Mouse (Mus musculus): ENCODE results near the gene Cabin1.
"Not testable (repeated sequence)": the region's sequence is repeated elsewhere in the genome, so short reads cannot be mapped to it uniquely, and the experiment has no call there.

Gene Cabin1

DNA sequence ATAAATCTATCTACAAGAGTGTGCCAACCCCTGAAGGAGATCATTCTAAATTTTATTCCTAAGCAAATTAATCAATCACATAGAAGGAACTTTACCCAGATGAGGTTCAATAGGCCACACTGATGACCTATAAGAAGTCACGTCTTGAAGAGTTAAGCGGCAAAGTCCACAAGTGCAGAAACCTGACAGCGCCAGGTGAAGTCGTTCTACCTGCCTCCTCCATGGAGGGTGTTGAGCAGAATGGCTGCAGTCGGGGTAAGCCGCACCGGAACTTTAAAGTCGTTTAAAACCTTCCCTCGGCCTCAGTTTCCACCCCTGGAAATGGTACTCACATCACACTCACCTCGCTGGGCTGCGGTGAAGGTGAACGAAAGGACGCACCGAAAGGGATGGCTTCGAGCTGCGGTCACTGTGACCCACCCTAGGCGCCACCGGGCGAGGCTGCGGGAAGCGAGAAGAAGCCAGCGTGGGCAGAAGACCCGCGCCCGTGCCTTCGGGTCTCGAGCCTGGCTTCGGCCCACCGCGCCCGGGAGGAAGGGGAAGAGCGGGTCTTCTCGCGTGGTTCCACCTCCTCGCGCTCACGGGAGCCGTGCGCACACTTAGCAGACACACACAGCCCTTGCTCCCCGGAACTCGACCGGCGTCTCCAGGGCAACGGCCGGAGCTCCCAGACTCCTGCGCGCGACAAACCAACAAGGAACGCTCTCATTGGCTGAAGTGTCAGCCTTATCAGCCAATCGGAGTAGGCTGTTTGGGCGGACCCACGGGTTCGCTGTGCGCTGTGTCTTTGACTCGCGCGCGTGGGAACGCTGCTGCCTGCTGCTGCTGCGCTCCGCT is at the start of gene Cabin1:
Cabin1 (minus strand) TSS at position 660 of the 837 bp plus-strand sequence.
- peak; percentile 95 to 97 for DNase-seq

DNA sequence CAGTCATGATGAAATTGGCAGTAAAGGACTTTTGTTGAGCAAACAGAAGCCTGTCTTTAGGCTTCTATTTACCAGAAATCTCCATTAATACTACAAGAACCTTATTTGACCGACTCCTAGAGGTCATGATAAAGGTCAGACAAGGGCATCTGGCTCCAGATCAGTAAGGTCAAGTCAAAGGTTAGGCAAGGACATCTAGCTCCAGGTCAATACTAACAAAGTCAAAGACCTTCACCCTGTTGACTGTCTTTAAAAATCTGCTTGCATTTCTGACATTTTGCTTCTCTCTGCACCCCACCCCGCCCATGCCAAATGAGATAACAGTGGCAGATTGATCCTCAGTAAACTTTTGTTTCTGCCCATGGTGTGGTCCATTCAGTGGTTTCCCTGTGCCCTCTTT is 40.1 kb upstream of the Cabin1 start:
- DNase-seq, result no peak

DNA sequence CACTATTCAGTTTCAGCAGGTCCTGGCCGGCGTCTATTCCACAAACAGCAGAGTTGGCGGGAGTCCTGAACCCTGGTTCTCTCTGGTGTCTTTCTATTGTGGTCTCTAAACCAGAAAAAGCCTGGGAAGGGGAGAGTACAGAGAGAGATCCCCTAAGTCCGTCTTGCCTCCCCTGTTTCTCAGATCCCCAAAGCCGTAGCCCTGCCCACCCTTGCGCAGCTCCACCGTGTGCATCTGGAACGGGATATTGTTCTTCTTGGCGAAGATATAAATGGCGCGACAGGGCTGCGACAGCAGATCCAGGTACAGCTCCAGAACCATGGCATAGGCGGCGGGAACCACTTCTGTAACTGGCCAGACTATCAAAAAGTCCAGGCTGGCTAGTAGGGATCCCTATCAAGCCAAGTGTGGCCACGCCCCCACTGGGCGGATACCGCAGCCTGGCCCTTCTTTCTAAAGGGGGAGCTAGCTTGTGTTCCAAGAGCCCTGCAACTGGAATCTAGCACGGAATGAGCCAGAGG is 34.1 kb upstream of the Cabin1 start, which contains the start of gene Gstt1:
Gstt1 (minus strand) TSS at position 409 of the 521 bp plus-strand sequence.
- DNase-seq, result no peak

DNA sequence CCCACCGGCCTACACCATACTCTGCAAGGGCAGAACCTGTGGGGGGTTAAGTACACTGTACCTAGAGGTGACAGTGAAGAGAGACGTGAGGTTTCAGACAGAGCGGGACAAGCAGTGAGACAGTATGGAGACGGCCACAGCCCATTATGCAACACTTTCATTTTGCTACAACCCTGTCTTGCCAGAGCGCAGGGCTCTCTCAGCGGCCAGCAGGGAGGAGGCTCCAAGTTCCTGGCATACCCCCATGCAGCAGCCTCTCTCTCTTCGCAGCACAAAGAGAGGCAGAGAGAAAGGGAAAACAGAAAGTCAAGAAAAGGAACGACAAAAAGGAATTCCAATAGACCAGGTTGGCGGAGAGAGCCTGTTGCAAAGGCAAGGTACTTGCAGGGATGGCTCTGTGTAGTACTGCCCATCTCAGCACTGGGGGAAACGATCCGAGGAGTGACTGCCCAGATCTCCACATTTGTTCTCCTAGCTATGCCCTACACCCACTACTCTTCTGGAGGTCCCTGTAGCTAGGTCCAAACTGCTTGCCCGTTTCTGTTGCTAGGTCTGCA is 33.6 kb upstream of the Cabin1 start:
- no peak for DNase-seq

DNA sequence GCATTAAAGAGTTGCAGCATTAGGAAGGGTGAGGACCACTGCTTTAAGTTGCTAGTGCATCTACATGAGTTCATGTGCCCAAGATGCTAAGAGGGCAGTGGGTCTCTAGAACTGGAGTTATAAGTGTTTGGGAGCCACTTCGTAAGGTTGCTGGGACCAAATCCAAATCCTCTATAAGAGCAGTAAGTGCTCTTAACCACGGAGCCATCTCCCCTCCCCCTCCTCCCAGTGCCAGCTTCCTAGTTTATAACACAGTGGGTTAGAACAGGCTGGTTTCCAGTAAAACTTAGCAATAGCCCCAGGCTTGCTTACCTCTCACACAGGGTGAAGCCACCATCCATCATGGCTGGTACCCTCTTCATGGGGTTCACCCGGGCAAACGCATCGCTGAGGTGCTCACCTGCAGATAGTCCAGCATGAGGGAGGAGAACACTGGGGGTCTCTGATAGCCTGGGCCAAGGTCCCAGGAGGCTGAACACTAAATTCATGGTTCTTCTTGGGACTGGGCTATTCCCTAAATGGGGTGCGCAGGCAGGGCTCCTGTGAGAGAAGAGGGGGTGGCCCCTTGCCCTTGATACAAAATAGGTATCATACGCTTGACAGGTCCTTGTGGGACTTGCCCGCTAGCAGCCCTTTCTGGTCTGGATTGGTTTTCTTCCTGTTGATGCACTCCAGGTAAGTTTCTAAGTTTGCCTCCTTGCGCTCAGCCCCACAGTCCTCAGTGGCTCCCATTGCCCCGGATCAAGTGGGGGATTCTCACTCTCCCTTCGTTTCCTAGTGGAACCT is 32.8 kb upstream of the Cabin1 start:
- DNase-seq, result no peak

DNA sequence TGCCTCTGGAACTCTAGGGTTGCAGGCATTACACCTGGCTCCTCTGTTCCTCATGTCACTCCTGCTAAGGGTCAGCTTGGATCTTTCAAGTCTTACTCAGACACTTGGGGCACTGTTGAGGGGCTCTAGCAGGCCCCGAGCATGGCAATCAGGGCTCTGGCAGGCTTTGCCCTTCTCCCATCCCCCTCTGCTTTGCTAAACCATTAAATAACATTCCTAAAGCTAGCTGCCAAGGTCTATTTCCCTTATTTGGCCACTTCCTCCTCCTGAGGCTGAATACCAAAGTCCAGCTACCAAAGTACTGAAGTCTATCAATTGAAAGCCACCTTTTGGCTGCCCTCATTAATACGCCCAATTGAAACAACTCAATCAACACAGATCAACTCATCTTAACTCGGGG is 30.7 kb upstream of the Cabin1 start:
- no peak for DNase-seq

DNA sequence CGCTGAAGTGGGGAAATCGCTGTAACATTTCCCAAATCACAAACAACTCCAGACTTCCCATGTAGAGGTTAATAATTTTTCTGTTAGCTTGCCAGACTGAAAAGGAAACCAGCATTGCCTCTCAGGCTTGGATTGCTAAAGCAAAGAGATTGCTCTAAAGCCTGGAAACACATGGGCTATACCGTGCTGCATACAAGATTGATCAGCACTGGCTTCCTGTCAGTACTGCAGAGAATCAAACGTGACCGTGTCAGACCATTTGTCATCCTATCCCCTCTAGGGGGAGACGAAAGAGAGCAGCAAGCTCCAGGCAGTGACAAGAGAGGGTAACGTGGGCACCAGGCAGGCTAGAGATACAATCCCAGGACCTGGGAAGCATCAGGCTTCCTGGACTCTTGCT is 26.6 kb upstream of the Cabin1 start:
- DNase-seq, result no peak

DNA sequence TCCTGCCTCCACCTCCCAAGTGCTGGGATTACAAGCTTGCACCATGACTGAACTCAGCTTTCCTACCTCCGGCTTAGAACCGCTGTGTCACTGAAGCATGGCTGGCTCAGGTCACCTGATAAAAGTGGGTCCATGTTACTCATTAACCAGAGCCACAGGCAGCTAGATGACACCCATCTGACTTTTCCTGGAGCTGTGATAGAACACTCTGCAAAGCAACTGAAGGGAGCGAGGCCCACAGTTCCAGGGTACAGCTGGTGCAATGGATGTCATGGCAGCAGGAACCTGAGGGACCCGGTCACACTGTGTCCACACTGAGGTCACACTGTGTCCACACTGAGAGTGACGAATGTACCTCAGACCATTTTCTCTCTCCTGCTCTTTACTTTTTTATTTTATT is 25.7 kb upstream of the Cabin1 start:
- no peak for DNase-seq

DNA sequence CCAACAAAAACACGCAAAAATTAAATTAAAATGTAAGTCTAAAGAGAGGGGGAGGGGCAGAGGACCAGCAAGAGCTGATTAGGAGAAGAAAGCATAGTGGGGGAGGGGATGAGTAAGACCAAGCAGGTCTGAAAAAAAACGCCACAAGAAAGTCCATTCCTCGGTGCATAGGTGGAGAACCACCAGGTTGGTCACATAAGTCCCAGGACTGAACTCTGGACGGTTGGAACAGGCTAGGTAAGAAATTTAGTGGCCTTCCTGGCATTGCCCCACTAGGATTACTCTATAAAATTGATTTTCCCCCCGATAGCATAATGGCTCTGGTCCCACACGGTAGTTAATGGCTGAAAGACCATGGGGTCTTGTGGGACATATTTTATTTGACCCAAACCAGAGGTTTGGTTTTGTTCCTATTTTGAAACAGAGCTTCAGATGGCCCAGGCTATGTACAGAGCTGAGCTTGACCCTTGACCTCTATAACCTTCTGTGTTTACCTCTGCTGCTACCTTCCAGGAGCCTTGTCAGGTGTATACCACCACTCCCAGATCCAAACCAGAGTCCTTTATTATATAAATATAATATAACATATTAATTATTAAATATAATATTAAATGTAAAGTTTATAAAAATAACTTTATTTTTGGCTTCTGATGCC is 25.1 kb upstream of the Cabin1 start:
- no peak for DNase-seq

DNA sequence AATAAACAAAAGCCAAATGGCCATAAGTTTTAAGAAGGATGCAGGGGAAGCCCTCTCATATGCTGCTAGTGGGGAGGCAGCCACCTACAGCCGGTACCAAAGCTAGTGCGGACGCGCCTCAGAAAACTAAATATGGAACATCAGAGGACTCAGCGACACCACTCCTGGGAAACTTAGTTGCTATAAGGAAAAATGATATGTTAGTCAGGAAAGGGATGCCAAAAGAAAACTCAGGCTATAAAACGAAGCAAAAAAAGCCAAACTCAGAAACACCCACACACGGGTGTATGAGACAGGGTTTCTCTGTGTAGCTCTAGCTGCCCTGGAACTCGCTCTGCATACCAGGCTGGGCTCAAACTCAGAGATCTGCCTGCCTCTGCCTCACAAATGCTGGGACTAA is 24.1 kb upstream of the Cabin1 start:
- DNase-seq, result no peak

DNA sequence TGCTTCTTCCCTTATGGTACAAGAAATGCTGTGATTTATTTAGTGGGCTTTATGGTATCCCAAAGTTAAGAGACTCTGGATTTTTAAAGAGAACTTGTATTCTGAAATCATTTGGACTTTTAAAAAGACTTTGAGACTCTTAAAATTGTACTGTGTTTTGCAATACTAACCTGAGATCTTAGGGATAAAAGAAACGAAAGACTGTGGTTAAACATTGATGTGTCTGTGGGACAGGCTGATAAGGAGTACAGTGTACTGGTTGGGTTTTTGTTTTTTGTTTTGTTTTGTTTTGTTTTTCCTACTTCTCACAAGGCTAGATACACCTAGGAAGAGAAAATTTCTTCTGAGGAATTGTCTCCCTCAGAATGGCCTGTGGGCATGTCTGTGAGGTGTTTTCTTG is 21.3 kb upstream of the Cabin1 start:
- no peak for DNase-seq

DNA sequence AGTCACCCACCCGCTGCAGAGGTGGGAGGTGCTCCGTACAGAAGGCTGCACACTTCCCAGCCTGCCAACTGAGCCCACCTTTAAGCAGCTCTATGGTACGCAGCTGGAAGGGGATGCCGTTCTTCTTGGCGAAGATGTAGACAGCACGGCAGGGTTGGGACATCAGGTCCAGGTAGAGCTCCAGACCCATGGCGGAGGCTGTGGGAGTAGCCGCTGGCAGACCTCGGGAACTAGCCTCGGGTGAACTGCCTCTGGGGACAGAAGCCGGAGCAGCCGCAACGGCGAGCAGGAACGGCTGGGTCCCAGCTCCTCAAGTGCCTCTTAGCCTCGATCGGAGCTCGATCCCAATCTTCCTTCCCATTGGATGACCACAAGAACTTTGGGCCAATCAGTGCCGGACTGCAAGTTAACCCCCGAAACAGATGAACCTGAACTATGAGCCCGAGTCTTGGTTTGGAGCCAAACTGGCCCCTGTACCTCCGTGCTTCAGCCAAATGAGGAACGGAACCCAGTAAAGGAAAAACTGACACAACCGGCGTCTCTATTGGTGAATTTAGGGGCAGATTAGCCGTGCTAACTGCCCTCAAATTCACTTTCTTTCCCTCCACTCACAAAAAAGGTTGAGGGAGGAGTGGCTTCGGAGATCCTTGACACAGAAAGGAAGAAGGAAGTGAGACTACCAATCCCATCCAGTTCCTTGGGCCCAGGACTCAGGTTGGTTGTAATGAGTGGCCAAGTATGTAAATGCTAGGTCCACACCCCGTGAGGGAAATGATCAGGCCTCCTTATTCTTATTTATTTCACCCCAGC is 16.8 kb upstream of the Cabin1 start, which contains the start of the genes Gm20441 and Gstt3:
Gm20441 (minus strand) TSS at position 186 of the 810 bp plus-strand sequence.
Gstt3 (minus strand) TSS at position 646 of the 810 bp plus-strand sequence.
- peak; percentile 24 for DNase-seq

DNA sequence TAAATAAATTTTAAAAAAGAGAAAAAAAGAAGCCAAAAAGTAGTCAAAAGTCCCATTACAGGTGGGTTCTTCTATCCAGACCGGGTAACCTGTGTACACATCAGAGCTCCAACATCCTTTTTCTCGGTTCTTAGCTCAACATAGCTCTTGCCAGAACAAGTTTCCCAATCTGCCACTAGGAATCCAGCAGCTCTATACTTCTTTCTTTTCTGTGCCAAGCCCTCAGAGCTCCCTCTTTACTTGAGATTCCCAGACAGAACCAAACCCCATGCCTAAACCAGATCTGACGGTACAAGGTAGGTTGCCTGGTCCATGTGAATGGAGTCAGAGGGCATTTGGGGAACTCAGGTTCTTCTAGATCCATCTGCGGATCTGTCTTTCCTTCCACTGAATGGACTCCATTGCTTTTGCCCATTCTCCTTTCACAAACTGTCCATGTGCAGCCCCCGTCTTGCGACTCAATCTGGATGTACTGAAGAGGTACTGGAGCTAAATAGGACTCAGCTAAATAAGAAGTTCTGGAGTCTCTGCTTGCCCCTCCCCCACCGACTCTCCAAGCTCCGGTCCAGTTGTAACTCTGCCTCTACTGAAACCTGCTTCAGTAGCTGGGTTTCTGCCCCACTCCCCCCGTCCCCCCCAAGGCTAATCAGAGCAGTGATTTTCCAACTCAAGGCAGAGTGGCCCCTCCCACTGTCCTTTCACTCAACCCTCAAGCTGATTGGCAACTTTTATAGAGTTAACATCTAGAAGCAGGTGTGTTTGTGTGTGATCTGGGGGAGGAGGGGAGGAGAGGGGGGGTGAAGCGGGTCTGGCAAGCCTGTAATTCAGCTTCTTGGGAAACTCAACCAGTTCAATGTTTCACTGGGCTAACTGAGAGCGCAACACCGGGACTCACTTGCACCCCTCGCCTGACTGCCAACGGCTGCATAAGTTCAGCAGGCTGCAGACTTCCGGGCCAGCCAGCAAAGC is 15.3 kb upstream of the Cabin1 start:
- DNase-seq, result no peak

DNA sequence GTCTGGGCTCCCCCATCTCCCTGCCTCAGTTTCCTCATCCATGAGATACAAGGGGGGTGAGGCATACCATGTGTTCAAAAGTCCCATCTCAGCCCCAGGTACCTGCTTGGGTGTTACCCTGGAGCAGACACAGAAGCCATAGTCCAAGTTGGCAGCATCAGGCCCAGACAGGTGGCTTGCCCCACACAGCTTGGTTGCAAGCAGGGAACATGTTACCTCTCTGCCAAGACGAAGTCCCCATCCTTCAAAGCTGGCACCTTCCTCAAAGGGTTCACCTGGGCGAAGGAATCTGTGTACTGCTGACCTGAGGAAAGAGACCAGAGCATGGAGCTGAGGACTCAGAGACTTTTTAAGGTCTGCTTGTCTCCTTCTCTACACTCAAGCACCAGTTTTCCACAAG is 13.7 kb upstream of the Cabin1 start:
- no peak for DNase-seq

DNA sequence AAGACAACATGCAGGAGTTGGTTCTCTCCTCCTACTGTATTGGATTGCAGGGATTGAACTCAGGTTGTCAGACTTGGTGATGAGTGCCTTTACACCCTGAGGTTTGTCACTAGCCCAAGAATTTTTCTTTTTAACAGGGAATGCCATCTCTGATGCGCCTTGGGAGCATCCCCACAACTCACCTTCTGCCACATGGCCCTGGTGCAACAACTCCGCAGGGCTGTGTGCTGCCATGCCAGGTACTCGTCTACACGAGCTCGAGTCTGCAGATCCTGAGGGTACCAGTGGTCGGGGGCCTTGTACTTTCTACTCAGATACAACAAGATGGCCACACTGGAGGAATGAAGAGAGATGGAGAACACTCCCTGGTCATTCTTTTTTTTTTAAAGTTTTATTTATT is 12.4 kb upstream of the Cabin1 start:
- DNase-seq, result no peak

DNA sequence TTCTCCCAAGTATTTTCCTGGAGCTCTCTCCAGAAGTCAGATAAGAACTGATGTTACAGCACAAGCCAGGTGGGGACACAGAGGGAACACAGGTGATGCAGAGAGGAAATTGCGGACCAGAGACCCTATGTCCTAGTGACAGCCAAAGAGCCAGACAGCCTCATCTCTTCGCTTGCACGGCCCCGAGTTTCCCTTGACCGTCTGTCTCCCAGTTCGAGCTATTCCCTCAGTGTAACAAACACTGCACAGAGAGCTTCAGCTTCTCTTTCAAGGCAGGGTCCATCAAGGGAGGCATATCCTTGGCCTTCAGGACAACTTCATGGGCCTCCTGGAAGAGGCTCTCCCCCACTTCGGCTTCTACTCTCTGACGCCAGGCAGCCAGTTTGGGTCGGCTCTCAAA is 10.4 kb upstream of the Cabin1 start:
- DNase-seq, result no peak

DNA sequence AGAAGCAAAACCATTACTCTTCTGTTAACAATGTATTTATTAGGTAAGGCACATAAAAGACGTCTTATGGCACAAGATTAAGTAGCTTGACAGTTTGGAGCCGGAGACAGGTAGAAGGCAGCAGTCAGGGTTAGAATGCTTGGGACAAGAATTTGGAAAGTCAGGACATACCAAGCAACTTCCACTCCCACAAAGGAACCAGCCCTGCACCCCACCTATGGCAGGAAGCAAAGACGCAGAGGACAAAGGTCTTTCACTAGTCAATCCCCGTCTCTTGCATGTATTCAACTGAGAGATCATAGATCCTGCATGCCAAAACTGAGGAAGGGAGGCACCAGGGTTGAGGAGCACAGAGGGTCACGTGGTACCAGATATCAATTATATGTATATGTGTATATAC is 10.0 kb upstream of the Cabin1 start:
- no peak for DNase-seq

DNA sequence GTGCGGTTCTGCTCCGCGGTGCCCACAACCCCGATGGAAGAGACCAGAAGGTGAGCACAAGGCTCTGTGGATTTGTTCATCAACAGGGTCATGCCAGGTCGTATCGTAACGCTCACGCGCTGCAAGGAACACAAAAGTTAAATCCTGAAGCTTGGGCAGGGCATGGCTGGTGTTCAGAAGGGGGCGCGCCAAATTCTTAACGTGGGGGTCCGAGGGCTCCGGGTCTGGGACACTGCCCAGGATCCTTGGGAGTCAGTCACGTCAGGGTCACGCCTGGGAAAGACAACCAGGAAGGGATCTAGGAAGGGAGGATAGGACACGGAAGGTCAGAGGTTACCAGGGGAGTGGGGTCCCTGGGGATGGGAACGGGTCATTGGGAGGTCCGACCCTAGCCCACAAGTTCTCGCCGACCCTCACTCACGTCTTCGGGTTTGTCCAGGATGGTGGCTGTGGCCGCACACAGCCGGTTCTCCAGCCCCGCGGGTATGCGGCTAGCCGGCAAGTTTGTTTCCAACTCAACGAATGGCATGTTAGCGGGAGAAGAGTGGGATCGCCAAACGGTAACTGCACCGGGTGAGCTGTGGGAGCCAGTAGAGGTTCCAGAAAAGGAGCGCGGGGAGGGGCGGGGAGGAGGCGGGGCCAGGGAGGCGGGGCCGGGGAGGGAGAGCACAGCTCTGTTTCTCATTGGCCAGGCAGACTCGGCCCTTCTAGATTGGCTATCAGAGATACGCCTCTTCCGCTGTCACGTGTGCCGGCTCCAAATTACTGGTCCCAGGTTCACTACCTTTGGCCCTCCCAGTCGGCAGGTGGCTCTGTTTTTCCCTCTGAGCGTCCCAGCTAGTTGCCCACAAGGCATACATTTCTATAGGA is 8.9 kb upstream of the Cabin1 start, which contains the start of gene Ddt:
Ddt (minus strand) TSS at position 620 of the 870 bp plus-strand sequence.
- peak; percentile 82 to 89 for DNase-seq

DNA sequence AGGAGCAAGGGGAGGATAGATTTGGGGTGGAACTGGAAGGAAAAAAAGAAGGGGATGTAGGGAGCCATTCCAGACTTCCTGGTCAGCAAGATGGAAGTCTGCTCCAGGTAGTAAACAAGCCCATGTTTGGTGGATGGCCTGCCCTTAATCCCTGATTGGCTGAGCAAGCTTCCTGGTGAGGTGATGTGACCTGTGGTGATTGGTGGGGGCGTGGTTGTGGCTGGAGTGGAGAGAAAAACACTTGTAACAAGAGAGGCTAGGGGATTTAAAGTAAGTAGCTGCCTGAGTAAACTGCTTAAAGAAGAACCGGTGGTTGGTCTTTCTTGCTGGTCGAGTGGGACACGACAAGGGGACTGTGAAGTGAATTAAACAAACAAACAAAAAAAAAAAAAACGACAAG is 3.6 kb upstream of the Cabin1 start:
- not testable (repeated sequence) for DNase-seq
